21 mouse cellular contexts compared by ENCODE assay signal in genomic region chr1:39954652-39955051, GRCm38 (mm10). TPM values are rescaled to one million over a fixed set of nuclear protein-coding genes. Genes with fewer than 3 reads are reported as not detected.
DNase-seq lines count a peak whose midpoint lies in the region; ATAC-seq lines count a peak whose summit lies in the region.
"Had no signal": no experiment of that assay in that cellular context is flagged by ENCODE, and none has a peak within 500 bp of the region (broad histone marks: within the 10 kb centered on the region; RNA-seq: fewer than 3 reads in every experiment).

No protein-coding gene starts in this region.

- no peaks in the 10 kb centered on the region for H3K36me3 ChIP-seq in forebrain, embryonic 16.5 days (ENCODE audit: control insufficient read depth, insufficient read depth)
- H3K36me3 ChIP-seq: embryonic facial prominence, embryonic 10.5 days; embryonic facial prominence, embryonic 12.5 days; forebrain, embryonic 15.5 days had no signal

- ATAC-seq in CD4-positive, CD25-positive, alpha-beta regulatory T cell, adult 4 months, result peak; percentile 71
- ATAC-seq in activated CD4-positive, CD25-positive, alpha-beta regulatory T cell, adult 4 months, result peak; percentile 60
- ATAC-seq in inflammation-experienced regulatory T-cells, adult 6 months, result peak; percentile 69
- ATAC-seq in forebrain, embryonic 16.5 days, result no peak

- no peaks in the 10 kb centered on the region for H3K27me3 ChIP-seq in forebrain, embryonic 16.5 days (replicated peaks; ENCODE audit: control insufficient read depth, insufficient read depth, low read length)
- H3K27me3 ChIP-seq: embryonic facial prominence, embryonic 12.5 days; forebrain, embryonic 13.5 days; forebrain, embryonic 15.5 days had no signal

- H3K9ac ChIP-seq in forebrain, embryonic 16.5 days (replicated peaks; ENCODE audit: low read depth, low read length), result no peak overlapping the region
- H3K9ac ChIP-seq: embryonic facial prominence, embryonic 12.5 days; forebrain, embryonic 13.5 days; forebrain, embryonic 15.5 days had no signal

- H3K4me3 ChIP-seq in forebrain, embryonic 16.5 days (replicated peaks; ENCODE audit: low read length), result no peak overlapping the region
- H3K4me3 ChIP-seq: embryonic facial prominence, embryonic 10.5 days; embryonic facial prominence, embryonic 12.5 days; forebrain, embryonic 13.5 days; forebrain, embryonic 15.5 days had no signal

- peak; percentile 74 for DNase-seq in CD4-positive helper T cell, adult 2 months (ENCODE audit: low read depth, low spot score)
- DNase-seq in kidney, postnatal 4 days, result no peak
- DNase-seq in adrenal gland, postnatal 14 days, result no peak
- DNase-seq in neural tube, embryonic 10.5 days (ENCODE audit: extremely low spot score, low spot score), result no peak
- DNase-seq: adrenal gland, adult 2 months; adrenal gland, postnatal 10 days; adrenal gland, postnatal 36 days; B cell, adult 2 months; cerebellum, adult 11-12 months; cerebellum, adult 2 months; cerebellum, adult 9-10 months; cerebellum, postnatal 10 days; cerebellum, postnatal 25 days had no signal

- H3K9me3 ChIP-seq in forebrain, embryonic 16.5 days (ENCODE audit: control insufficient read depth, low read length), result no peaks in the 10 kb centered on the region
- H3K9me3 ChIP-seq: embryonic facial prominence, embryonic 10.5 days; embryonic facial prominence, embryonic 12.5 days; forebrain, embryonic 13.5 days; forebrain, embryonic 15.5 days had no signal

- H3K4me2 ChIP-seq in forebrain, embryonic 16.5 days (ENCODE audit: low read length), result no peak overlapping the region
- H3K4me2 ChIP-seq: embryonic facial prominence, embryonic 12.5 days; forebrain, embryonic 13.5 days; forebrain, embryonic 15.5 days had no signal

- H3K27ac ChIP-seq in forebrain, embryonic 16.5 days (ENCODE audit: low read length), result no peak overlapping the region
- H3K27ac ChIP-seq: embryonic facial prominence, embryonic 10.5 days; embryonic facial prominence, embryonic 12.5 days; forebrain, embryonic 13.5 days; forebrain, embryonic 15.5 days had no signal

- 93% methylated on average over 3 of the region's 3 CpGs for whole genome bisulfite sequencing in forebrain, embryonic 16.5 days

- peaks cover 55% of the 10 kb centered on the region for H3K4me1 ChIP-seq in forebrain, embryonic 16.5 days (replicated peaks; ENCODE audit: control insufficient read depth, insufficient read depth, low read length)

RNA-seq across cellular contexts. Expression of gene Map4k4, which starts 53.9 kb away (rescaled TPM):
- 10 to 100 TPM; 29.5 to 30.3 TPM for polyA plus RNA-seq in CD4-positive, CD25-positive, alpha-beta regulatory T cell, adult 4 months (2017; shearing (Covaris generic))
- polyA plus RNA-seq in activated CD4-positive, CD25-positive, alpha-beta regulatory T cell, adult 4 months (2017; shearing (Covaris generic)), result 10 to 100 TPM; 23.8 to 33.8 TPM
- 10 to 100 TPM; 16.0 to 44.7 (median 36.6) TPM for polyA plus RNA-seq in inflammation-experienced regulatory T-cells, adult 6 months (2017; shearing (Covaris generic))
- 38.5 and 49.5 TPM in 2 replicates for polyA plus RNA-seq in forebrain, embryonic 16.5 days (2015; fragmentation: Nextera tagmentation; extraction: Ambion mirVana)
- total RNA-seq in adrenal gland, postnatal 14 days (2021), result 140 and 141 TPM in 2 replicates
